Mouse (Mus musculus): ENCODE results near the gene Srrm3.

The Srrm3 gene

GRCm38 (mm10) chr5:135824517-135824916 is 17.8 kb downstream of the Srrm3 start:
- DNase-seq: no peak

GRCm38 (mm10) chr5:135826225-135826624 is 19.5 kb downstream of the Srrm3 start:
- DNase-seq: no peak

GRCm38 (mm10) chr5:135829381-135829780 is 22.7 kb downstream of the Srrm3 start:
- no peak for DNase-seq

GRCm38 (mm10) chr5:135832729-135833128 is 26.0 kb downstream of the Srrm3 start:
- DNase-seq: no peak

- peak; percentile 62 for DNase-seq
Observed at GRCm38 (mm10) chr5:135834769-135835491, 28.2 kb downstream of the Srrm3 start.

GRCm38 (mm10) chr5:135835492-135835858 is 28.8 kb downstream of the Srrm3 start:
- DNase-seq: no peak

GRCm38 (mm10) chr5:135835981-135836380 is 29.3 kb downstream of the Srrm3 start:
- peak; percentile 5 for DNase-seq

GRCm38 (mm10) chr5:135841651-135842050 is 35.0 kb downstream of the Srrm3 start:
- DNase-seq: no peak

- peak; percentile 18 for DNase-seq
Observed at GRCm38 (mm10) chr5:135843418-135843817, 36.7 kb downstream of the Srrm3 start.

GRCm38 (mm10) chr5:135845676-135846320 is 39.1 kb downstream of the Srrm3 start:
- DNase-seq: no peak

GRCm38 (mm10) chr5:135847460-135847859 is 40.8 kb downstream of the Srrm3 start:
- DNase-seq: no peak

- DNase-seq: no peak
Observed at GRCm38 (mm10) chr5:135847881-135848280, 41.2 kb downstream of the Srrm3 start.

- no peak for DNase-seq
Observed at GRCm38 (mm10) chr5:135851024-135851423, 44.3 kb downstream of the Srrm3 start.

- no peak for DNase-seq
Observed at GRCm38 (mm10) chr5:135851481-135851880, 44.8 kb downstream of the Srrm3 start.

- no peak for DNase-seq
Observed at GRCm38 (mm10) chr5:135852421-135852820, 45.7 kb downstream of the Srrm3 start.

- no peak for DNase-seq
Observed at GRCm38 (mm10) chr5:135853731-135854130, 47.0 kb downstream of the Srrm3 start.

- DNase-seq: peak; percentile 78
Observed at GRCm38 (mm10) chr5:135855156-135855555, 48.5 kb downstream of the Srrm3 start.

GRCm38 (mm10) chr5:135866662-135867061 is 60.0 kb downstream of the Srrm3 start:
- DNase-seq: no peak

GRCm38 (mm10) chr5:135867637-135868593 is 61.2 kb downstream of the Srrm3 start:
- no peak for DNase-seq

- no peak for DNase-seq
Observed at GRCm38 (mm10) chr5:135868653-135869052, 62.0 kb downstream of the Srrm3 start.

GRCm38 (mm10) chr5:135869661-135870423 is 63.2 kb downstream of the Srrm3 start:
- no peak for DNase-seq

- no peak for DNase-seq
Observed at GRCm38 (mm10) chr5:135870505-135870904, 63.8 kb downstream of the Srrm3 start.

GRCm38 (mm10) chr5:135872996-135873395 is 66.3 kb downstream of the Srrm3 start:
- DNase-seq: no peak
